Mouse (Mus musculus) limb, embryonic 12.5 days (tissue): ENCODE results near the gene Alyref2. TPM values are rescaled to one million over a fixed set of nuclear protein-coding genes. Genes with fewer than 3 reads are reported as not detected.

Experiments
- ATAC-seq: fragments of 200-750 bp; cut with Nextera tagmentation; 2 replicates; pipeline ENCODE4 v1.8.0; 2017; ENCODE audit warnings: low read depth, moderate TSS enrichment; ENCODE audit not compliant: insufficient number of reproducible peaks, insufficient read depth, low FRiP score, low TSS enrichment
- H3K27ac ChIP-seq: fragments of 300-500 bp; sonication (generic); 2 replicates; pipeline ENCODE4 v1.5.1; 2016; ENCODE audit warnings: mild to moderate bottlenecking, moderate library complexity
- H3K27me3 ChIP-seq: fragments of 300-500 bp; sonication (generic); 2 replicates; pipeline ENCODE4 v1.6.1; 2016; ENCODE audit warnings: mild to moderate bottlenecking, moderate library complexity
- H3K36me3 ChIP-seq: fragments of 300-500 bp; sonication (generic); 2 replicates; pipeline ENCODE4 v1.6.1; 2016; ENCODE audit warnings: mild to moderate bottlenecking, moderate library complexity
- H3K4me1 ChIP-seq: fragments of 300-500 bp; sonication (generic); replicated peaks from 2 replicates; pipeline ENCODE4 v1.6.1; 2016
- H3K4me2 ChIP-seq: fragments of 300-500 bp; sonication (generic); 2 replicates; pipeline ENCODE4 v1.6.1; 2016; ENCODE audit warnings: mild to moderate bottlenecking, moderate library complexity
- H3K4me3 ChIP-seq: fragments of 300-500 bp; sonication (generic); replicated peaks from 2 replicates; pipeline ENCODE4 v1.5.1; 2016; ENCODE audit warnings: mild to moderate bottlenecking
- H3K9ac ChIP-seq: fragments of 300-500 bp; sonication (generic); replicated peaks from 2 replicates; pipeline ENCODE4 v1.6.1; 2016; ENCODE audit warnings: mild to moderate bottlenecking, moderate library complexity
- H3K9me3 ChIP-seq: fragments of 300-500 bp; sonication (generic); 2 replicates; pipeline ENCODE4 v1.6.1; 2016; ENCODE audit warnings: mild to moderate bottlenecking, moderate library complexity
- WGBS: fragments of 180-500 bp; shearing (Covaris S2); methylation state at CpG from one replicate; pipeline ENCODE4 v1.1.7; 2016; 5-methylcytosine and 5-hydroxymethylcytosine counted together
- polyA plus RNA-seq: library from polyadenylated mRNA; unstranded; fragments of >200 nt; fragmentation: Nextera tagmentation; extraction: Ambion mirVana; gene quantifications from 2 replicates; pipeline ENCODE4 v1.2.1, GENCODE M21; 2016

Alyref2 gene
- polyA plus RNA-seq, 1 experiment from 2014 or later = 11.7 TPM

DNA sequence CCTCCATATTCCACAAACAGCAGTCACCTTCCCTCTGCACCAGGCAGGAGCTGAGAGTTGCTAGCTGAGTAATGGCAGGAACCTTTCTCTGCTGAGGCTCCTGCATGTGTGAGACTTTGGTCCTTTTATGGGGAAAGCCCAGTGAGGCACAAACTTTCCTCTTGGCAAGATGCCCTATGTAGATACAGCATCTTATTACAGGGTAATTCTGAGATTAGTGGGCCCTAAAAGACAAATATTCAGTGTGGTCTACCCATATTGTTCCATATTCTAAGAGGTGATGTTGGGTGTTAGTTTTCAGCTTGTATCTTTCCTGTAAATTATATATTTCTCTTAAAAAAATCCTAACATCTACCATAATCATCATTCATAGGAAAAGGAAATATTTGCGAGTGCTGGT is 31.9 kb downstream of the Alyref2 start, which contains the start of gene Itln1:
TSS of gene Itln1 (minus strand) at position 101 of the 400 bp plus-strand sequence.
- no peaks in the 10 kb centered on the region for H3K27me3 ChIP-seq
- no peaks in the 10 kb centered on the region for H3K4me1 ChIP-seq
- no peak within 1 kb of the TSS for H3K9ac ChIP-seq
- 90% methylated on average over 1 of the region's 1 CpGs for WGBS
- no peak for ATAC-seq
- H3K4me2 ChIP-seq = no peak within 1 kb of the TSS
- H3K36me3 ChIP-seq = no peaks in the 10 kb centered on the region
- H3K9me3 ChIP-seq = 0 out of 2 replicates have a peak, but pooled peaks cover 16% of the 10 kb centered on the region
- no peak within 1 kb of the TSS for H3K4me3 ChIP-seq
- H3K27ac ChIP-seq = no peak within 1 kb of the TSS

DNA sequence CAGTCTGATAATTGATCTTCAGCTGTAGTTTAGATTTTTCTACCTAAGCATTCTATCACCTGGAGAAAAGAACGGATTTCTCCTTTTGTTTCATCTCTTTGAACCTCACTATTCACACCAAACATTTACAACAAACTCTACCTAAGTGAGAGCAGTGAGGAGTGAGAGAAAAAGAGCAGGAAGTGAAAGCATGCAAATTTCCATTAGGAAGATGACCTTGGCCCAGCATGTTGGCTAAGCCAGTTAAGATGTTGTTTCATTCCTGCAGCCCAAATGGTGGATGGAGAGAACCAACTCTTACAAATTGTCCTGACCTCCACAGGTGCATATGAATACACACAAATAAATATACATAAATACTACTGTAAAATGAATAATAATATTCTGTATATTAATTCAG is 37.4 kb downstream of the Alyref2 start:
- Histone ChIP-seq H3K9ac (no peak overlapping the region), H3K36me3 (no peaks in the 10 kb centered on the region), H3K4me1 (no peaks in the 10 kb centered on the region), H3K4me2 (no peak overlapping the region), H3K27me3 (no peaks in the 10 kb centered on the region), H3K4me3 (no peak overlapping the region), H3K27ac (no peak overlapping the region), H3K9me3 (0 out of 2 replicates have a peak, but pooled peaks cover 16% of the 10 kb centered on the region)
- ATAC-seq = no peak
- 83% methylated on average over 1 of the region's 1 CpGs for WGBS

DNA sequence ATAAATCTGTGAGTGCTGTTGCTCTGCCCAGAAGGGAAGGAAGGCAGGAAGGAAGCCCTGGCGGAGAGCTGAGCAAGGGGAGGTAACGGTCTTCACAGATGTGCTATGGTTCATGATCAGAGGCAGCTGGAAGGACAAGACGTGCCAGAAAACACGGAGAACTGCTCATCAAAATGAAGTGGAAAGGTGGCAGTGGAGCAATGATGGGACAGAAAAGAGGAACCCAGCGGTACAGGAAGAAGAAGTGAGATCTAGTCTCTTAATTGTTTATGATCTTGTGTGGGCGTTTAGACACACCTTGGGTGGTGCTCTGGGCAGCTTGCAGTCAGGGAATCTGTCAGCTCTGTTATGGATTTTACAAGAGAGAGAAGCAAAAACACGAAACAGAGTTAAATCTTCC is 48.0 kb downstream of the Alyref2 start:
- H3K36me3 ChIP-seq = no peaks in the 10 kb centered on the region
- no peaks in the 10 kb centered on the region for H3K4me1 ChIP-seq
- no peak for ATAC-seq
- no peaks in the 10 kb centered on the region for H3K27me3 ChIP-seq
- H3K27ac ChIP-seq = no peak overlapping the region
- H3K4me2 ChIP-seq = no peak overlapping the region
- no peak overlapping the region for H3K9ac ChIP-seq
- H3K9me3 ChIP-seq = peaks cover 5% of the 10 kb centered on the region; the same call in 1 of the 2 replicates
- WGBS = 76% methylated on average over 7 of the region's 7 CpGs
- no peak overlapping the region for H3K4me3 ChIP-seq

DNA sequence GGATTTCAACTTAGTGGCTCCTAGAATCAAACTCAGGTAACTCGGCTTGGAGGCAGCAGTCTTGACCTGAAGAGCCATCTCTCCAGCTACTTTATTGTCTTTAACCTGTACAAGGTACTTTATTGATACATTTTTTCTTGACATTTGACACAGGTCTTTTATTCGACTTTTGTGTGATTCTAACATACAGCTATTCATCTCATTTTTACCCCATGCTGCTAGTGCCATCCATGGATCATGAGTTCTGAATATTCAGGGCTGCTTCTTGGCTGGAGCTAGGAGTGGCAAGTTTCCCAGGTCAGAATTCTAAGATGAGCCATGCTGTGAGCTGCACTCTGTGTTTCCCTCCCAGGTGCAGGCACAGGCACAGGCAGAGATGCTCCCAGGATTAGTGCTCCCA is 49.0 kb downstream of the Alyref2 start:
- Histone ChIP-seq H3K9ac (no peak overlapping the region), H3K27me3 (no peaks in the 10 kb centered on the region), H3K4me1 (no peaks in the 10 kb centered on the region), H3K4me2 (no peak overlapping the region), H3K27ac (no peak overlapping the region), H3K9me3 (peaks cover 5% of the 10 kb centered on the region; the same call in 1 of the 2 replicates), H3K4me3 (no peak overlapping the region), H3K36me3 (no peaks in the 10 kb centered on the region)
- ATAC-seq = no peak
- WGBS = 85% methylated on average over 2 of the region's 2 CpGs

DNA sequence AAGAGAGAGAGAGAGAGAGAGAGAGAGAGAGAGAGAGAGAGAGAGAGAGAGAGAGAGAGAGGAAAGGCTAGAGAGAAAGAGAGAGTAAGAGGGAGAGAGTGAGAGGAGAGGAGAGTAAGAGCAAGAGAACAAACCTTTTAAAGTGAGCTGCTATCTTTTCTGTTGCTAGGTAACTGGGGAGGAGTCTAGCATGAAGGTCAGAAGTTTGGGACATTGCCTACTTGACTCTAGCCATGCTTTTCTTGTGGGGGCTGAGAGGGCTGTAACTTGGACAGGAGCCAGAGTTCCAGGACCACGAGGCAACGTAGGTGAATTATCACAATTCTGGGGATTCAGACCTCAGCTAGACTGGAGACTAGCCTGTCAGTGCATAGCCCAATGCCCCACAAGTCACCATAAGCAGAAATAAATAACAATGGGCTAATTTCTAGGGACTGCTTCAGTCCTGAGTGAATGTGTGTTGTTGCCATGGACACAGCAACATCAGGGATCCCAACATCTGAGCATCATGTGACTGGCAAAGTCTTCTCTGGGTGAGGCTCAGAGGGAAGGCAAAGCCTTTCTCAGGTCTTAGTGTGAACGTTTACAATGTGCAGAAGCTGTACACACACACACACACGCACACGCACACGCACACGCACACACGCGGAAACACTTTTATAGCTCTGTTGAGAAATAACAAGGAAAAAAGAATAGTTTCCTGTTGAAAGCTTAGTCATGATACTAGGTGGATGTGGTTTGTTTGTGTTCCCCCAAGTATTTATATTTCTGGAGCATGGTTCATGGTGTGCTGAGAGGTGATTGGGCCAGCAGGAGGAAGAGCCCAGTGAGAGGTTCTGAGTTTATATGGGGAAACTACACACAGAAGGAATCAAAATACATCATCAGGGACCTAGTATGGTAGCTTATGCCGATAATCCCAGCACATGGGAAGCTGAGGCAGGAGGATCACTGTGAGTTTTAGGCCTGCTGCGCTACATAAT is 50.4 kb downstream of the Alyref2 start:
- H3K4me3 ChIP-seq = no peak overlapping the region
- no peak overlapping the region for H3K27ac ChIP-seq
- H3K4me2 ChIP-seq = no peak overlapping the region
- 88% methylated on average over 11 of the region's 11 CpGs for WGBS
- peaks cover 5% of the 10 kb centered on the region; the same call in 1 of the 2 replicates for H3K9me3 ChIP-seq
- no peaks in the 10 kb centered on the region for H3K27me3 ChIP-seq
- H3K9ac ChIP-seq = no peak overlapping the region
- no peaks in the 10 kb centered on the region for H3K4me1 ChIP-seq
- no peaks in the 10 kb centered on the region for H3K36me3 ChIP-seq
- no peak for ATAC-seq

Other genes with a start within 250 kb of the Alyref2 start
- gene B4galt3, start 233.2 kb upstream of the Alyref2 start, polyA plus RNA-seq = 82.1 and 84.8 TPM in 2 replicates
- 71.9 and 75.9 TPM in 2 replicates for gene Ppox, start 222.3 kb upstream of the Alyref2 start, polyA plus RNA-seq
- gene Usp21, start 215.5 kb upstream of the Alyref2 start, polyA plus RNA-seq = 132 and 134 TPM in 2 replicates
- gene Ufc1, start 208.5 kb upstream of the Alyref2 start, polyA plus RNA-seq = 108 and 111 TPM in 2 replicates
- gene Dedd, start 174.3 kb upstream of the Alyref2 start, polyA plus RNA-seq = 59.2 and 62.9 TPM in 2 replicates
- gene Nit1, start 157.8 kb upstream of the Alyref2 start, polyA plus RNA-seq = 43.8 and 43.9 TPM in 2 replicates
- gene Pfdn2, start 157.8 kb upstream of the Alyref2 start, polyA plus RNA-seq = 123 and 128 TPM in 2 replicates
- gene Klhdc9, start 142.7 kb upstream of the Alyref2 start, polyA plus RNA-seq = 2.0 and 2.2 TPM in 2 replicates
- 6.2 and 7.8 TPM in 2 replicates for gene Nectin4, start 133.4 kb upstream of the Alyref2 start, polyA plus RNA-seq
- gene Arhgap30, start 114.5 kb upstream of the Alyref2 start, polyA plus RNA-seq = 0.75 and 0.91 TPM in 2 replicates
- 113 and 123 TPM in 2 replicates for gene Usf1, start 92.2 kb upstream of the Alyref2 start, polyA plus RNA-seq
- 7.5 and 7.7 TPM in 2 replicates for gene Tstd1, start 84.6 kb upstream of the Alyref2 start, polyA plus RNA-seq
- 32.9 and 36.8 TPM in 2 replicates for gene F11r, start 65.9 kb upstream of the Alyref2 start, polyA plus RNA-seq
- gene Itln1, start 31.8 kb downstream of the Alyref2 start, polyA plus RNA-seq = not detected in 2 replicates
- gene Cd244a, start 55.7 kb downstream of the Alyref2 start, polyA plus RNA-seq = 0.10 TPM in 2 replicates
- 0.14 and 0.20 TPM in 2 replicates for gene Ly9, start 103.9 kb downstream of the Alyref2 start, polyA plus RNA-seq
- gene Slamf7, start 149.6 kb downstream of the Alyref2 start, polyA plus RNA-seq = not detected in 2 replicates
- gene Cd48, start 178.5 kb downstream of the Alyref2 start, polyA plus RNA-seq = 0.40 and 0.78 TPM in 2 replicates